Mouse (Mus musculus) heart, adult 11 months (tissue): ENCODE data around the gene Brsk1.

Source experiments
- DNase-seq: peaks from one replicate; pipeline ENCODE4 v3.0.0; 2022

Brsk1 gene

DNA sequence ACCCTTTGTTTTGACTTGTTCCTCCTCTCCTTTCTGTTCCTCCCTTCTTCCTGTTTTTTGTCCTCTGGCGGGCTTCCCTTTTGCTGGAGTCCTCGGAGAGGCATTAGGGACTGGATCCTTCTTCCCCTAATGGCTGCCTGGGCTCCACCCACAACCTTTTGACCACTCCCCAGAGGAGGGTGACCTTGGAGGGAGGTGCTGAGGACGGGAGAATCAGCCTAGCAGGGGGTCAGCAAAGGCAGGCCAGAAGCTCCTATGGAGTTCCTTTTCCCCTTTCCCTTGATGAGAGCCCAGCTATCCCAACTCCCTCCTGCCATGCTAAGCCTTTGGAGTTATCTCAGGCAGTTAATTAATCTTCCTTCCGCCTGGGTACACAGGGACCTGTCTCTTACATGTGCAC, 50.7 kb downstream of the Brsk1 start:
- peak; percentile 98 for DNase-seq

DNA sequence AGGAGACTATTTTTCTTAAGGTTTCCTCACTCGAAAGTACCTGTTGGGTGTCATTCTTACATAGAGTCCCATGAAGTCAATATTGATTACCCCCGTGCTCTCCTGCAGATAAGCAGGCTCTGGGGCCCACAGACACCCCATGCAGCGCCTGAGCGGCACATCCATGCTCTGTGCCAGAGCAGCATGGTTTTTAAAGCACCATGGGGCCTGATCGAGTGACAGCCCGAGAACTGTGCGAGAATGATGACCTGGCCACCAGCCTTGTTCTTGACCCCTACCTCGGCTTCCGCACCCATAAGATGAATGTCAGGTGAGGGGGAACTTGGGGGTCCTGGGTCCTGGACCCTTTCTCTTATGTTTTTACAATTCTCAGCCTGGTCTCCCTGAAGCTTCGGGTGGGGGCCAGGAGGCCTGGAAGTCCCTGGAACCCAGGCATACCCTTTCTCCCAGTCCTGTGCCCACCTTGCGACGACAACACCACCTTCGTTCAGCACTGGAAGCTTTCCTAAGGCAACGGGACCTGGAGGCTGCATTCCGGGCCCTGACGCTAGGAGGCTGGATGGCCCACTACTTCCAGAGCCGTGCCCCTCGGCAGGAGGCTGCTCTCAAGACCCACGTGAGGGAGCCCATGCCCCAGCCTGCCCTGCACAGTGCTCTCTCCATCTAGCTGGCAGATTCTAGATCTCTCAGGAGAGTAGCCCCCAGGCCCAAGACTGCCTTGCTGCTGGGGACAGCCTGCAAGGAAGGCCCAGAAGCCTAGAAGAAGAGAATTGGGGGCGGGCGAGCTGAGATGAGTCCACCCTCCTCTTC, 51.5 kb downstream of the Brsk1 start:
- DNase-seq = peak; percentile 92

DNA sequence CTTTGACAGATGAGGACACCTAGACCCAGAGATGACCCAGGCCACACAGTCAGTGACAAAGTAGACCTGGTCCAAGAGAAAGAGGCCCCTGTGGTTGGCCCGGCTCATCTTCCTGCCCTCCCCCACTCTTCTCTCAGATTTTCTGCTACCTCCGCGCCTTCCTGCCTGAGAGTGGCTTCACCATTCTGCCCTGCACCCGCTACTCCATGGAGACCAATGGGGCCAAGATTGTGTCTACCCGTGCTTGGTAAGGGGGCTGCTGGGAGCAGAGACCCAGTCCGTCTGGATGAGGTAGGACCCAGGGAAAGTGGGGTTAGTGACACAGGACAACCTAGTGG, 52.0 kb downstream of the Brsk1 start:
- DNase-seq = no peak

DNA sequence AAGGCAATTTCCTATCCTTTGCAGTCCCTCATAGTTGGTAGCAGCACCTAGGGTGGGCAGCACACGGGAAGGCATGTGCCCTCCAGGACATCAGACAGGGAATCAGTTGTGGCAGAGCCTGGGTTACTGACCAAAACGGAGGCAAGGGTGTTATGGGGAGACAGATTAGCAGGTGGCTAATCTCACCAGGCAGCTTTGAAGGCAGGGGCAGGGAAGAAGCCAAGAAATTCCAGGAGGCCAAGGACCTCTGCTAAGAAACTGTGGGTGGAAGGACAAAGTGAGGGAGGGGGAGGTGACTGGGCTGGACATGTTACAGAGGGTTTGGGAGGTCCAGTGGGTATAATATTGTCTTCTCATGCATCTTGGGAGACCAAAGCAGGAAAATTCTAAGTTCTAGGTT, 53.0 kb downstream of the Brsk1 start:
- peak; percentile 74 for DNase-seq

DNA sequence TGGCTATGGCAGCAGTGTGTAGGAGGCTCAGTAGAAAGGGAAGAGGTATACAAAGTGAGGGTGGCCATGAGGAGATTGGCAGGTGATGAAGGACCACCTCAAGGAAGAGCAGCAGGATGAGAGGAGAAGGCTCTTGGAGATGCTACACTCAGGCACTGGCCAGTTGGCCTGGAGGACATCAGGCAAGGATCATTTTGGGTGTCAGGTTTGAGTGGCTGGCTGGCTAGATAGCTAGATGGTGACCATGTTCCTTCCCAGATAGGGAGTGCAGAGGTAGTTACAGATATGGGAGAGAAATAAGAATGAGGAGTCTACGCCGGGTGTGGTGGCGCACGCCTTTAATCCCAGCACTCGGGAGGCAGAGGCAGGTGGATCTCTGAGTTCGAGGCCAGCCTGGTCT, 54.5 kb downstream of the Brsk1 start:
- peak; percentile 86 for DNase-seq

DNA sequence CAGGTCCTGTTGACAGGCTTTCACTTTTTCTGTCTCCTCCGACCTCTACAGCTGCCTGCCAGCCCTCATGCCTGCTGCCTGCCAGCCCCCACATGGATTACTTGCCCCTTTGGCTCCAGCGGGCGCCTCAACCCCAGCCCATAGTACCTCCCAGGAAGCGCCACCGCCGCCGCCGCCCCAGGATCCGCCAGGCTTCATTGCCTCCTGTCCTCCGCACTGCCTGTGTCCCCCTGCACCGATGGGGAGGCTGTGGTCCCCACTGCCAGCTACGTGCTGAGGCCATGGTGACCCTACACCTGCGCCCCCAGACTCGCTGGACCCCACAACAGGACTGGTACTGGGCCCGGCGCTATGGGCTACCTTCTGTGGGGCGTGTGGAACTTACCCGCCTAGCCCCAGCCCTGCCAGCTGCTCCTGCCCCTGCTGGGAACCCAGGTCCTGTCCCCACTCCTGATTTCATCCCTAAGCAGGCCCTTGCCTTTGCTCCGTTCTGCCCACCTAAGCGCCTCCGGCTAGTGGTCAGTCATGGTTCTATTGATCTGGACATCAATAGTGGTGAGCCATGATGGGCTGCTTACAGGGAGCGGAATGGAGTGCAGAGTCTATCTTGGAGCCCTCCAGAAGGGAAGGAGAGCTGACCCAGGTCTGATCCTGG, 56.0 kb downstream of the Brsk1 start:
- DNase-seq = peak; percentile 88

DNA sequence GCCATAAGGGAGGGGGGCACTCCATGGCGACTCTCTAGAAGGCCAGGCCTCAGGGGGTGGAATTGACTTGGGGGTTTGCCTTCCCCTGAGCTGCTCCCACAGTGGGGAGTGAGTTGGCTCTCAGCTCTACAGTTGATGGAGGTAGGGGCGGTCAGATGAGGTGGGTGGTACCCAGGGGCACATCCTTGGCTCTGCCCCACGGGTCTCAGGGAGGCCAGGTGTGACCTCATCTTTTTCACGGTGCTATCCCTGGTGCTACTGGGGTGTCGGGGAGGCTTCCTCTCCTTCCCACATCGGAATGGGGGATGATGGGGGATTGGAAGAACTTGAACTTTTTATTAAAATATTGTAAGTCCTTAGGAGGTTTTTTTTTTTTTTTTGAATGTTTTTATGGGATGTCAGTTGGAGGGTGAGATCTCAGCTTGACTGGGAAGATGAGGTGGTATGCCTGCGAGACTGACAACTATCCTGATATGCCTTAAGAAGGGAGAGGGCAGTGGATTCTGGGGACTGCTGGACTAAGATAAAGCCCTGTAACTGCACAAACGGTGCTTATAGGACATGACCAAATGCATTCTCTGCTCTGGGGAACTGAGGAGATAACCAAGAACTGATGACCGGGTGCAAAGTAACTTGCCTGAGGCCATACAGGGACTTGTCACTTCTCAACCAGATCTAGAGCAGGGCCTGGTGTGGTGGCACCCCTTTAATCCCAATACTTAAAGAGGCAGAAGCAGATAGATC, 56.9 kb downstream of the Brsk1 start:
- DNase-seq = peak; percentile 87

DNA sequence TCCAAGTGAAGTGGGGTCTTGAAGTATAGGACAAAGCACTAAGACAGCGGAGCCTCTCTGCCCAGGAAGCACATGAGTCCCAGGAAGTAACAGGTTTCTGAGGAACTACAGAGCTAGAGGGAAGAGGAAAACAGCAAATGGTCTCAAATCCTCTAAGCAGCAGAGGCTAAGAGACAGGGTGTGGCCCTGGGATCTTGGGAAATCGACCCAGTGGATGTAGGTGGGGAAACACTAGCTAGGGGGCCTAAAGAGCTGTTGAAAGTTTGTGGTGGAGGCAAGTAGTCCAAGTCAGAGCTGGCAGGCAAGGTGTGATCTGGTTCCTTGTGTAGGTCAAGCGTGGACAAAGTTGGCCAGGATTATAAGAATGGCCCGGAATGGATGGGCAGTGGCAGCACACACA, 57.9 kb downstream of the Brsk1 start:
- peak; percentile 81 for DNase-seq

DNA sequence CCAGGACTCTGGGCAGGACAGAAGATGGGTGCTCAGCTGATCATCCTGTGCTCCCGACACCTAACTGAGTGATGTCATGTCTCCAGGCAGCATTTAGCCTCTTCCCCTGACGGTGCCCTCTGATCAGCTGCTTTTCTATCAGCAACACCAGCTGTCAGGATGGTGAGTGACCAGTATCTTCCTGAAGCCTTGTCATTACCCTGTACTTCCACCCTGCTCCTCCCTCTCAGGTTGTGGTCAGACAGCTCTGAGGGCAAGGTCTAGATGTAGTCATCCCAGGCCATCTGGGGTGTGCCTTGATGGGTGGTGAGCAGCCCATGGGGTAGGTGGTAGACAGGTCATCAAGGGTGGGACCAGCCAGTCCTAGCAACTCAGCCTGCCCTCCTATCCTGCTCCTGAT, 58.8 kb downstream of the Brsk1 start:
- DNase-seq = peak; percentile 82

DNA sequence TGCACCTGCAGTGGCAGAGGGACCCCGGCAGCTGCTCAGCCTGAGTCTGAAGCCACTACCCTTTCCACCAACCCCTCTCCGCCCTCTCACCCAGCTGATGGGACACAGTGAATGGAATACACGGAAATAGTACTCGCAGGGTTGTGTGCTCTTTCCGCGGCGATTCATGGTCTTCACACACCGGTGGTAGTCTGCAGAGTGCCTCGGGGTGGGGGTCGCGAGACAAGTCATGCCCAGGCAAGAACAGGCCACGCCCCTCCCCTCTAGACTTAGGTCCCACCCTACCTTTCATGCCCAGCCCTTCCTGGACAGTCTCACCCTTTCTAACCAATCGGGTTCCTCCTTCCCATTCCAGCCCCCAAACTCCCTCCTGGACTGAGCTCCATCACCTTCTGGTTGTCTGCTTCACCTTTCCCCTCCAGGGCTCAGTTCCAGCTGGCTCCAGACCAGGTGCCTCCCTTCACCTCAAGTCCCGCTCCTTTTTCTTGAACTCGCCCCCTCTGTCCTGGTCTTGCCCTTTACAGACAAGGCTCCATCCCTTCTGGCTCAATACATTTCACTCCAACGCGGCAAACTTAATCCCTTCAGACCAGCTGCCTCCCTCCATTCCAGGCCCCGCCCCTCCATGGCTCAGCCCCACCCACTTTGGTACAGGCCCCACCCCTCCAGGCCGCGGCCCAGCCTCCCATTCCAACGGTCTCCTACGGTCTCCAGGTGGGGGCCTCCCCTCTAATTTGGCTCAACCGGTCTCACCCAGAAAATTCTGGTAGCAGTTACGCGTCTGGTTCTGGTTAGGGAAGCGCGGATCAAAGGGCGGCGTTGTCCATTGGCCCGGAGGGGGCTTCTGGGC, 61.8 kb downstream of the Brsk1 start:
- DNase-seq = peak; percentile 93

DNA sequence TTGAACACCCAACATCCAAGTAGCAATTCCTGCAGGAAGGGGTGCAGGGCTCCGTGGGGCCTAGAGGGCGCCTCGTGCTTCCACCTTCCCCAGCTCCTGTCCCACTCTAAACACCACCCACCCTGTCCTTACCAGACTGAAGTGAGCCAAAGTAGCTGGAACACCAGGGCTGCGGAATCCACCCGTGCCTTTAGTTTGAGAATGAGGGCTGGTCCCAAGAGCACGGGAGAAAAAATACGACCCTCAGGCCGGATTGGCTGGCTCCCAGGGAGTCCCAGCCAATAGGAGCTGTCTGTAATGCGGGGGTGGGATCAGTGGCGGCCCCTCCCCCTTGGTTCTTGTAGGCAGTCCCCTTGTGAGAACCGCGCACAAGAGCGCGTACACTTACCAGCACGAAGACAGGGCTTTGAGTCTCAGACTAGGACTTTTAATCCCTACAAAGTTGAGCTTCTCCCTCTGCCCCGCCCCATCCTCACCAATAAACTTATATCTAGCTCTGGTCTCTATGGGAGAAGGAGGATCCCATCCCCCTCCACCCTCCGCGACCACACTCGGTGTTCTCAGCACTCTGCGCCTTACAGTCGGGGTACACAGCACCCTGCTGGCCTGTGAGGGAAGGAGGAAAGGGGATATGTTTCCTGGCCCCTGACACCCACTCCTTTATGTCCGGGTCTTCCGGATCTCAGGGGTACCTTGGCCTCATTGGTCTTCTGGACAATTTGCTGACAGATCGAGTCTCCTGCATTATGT, 62.6 kb downstream of the Brsk1 start, which contains the start of gene Cox6b2:
TSS of gene Cox6b2 (minus strand) at position 274 of the 750 bp plus-strand sequence.
- peak; percentile 97 for DNase-seq

DNA sequence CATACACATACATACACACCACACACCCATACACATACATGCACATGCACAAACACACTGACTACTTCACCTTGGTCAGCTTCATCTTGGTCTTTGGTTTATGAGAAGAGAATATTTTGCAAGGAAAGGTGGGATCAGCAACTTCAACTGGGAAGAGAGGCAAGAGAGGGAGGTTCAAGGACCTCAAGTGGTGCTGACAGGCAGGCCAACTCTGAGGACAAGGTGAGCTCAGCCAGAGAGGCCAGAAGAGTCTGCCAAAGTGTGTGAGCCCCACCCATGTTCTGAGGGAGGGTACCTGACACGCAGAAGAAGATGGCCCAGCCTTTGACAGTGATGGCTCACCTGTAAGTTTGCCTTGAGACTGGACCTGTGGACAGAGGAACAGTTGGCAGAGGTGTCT, 69.3 kb downstream of the Brsk1 start:
- peak; percentile 79 for DNase-seq

DNA sequence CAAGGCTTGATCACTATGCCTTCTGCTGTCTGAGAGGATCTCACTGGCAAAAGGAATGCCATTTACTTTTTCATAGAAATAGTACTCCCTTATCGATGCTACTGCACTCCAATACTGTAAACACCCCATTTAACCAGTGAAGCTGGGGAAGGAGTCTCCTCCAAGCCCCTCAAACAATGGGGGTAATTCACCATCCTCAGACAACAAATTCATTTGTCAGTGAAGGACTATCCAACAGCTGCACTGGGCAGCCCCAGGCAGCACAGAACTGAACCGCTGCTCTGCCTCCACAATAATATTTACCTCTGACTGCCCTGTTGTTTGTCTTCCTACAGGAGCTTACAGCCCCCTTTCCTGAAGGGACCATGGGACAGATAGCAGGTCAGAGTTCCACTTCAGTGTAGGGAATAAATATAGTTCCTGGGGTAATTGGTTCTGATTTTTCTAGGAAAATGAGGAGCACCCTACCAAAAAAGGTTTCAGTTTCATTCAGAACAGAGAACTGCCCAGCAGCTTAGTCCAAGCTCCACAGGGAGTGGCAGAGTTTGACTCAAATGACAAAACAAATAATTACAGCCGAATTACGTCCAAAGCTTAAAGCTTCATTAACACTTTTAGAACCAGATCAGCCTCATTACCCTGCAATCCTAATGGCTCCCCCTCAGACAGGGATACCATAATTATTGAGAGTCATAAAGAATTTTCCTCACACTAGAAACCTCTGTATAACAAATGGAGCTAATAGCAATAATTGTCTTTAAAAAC, 74.7 kb downstream of the Brsk1 start:
- peak; percentile 69 for DNase-seq
